Mouse (Mus musculus) heart, adult 2 months (tissue): ENCODE data around the gene Atg10.

Source experiments
- EP300 ChIP-seq: fragments of 200-500 bp; IDR thresholded peaks from 2 replicates; pipeline ENCODE4 v1.6.1; 2011; ENCODE audit warnings: low read depth, low read length, control low read depth; ENCODE audit not compliant: insufficient read depth
- POLR2A ChIP-seq: fragments of 200-500 bp; IDR thresholded peaks from 2 replicates; pipeline ENCODE4 v1.6.1; 2011; ENCODE audit warnings: mild to moderate bottlenecking, low read depth, low read length, control low read depth; ENCODE audit not compliant: insufficient read depth

DNA sequence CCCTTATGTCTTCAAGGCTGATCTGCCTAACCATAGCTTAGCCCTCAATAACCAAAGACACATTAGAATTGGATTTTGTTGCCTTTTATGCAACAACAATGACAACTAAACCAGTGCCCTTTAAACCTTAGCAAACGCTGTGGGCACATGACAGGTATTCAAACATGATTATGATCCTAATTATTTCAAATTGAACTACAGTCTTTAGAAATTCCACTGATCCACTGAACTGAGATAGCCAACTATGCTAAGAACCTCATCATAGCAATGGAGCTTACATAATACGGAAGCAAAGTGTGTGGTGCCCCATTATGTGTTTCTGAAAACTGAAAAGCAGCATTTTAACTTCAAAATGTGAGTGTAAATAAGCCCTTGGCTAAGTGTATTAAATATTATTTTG is 191.9 kb downstream of the Atg10 start:
- TF ChIP-seq POLR2A (no peak), EP300 (no peak)
